Mouse (Mus musculus) E14TG2a.4 (cell line): ENCODE data around the gene Polr1a.

ENCODE experiments used
- CTCF ChIP-seq: conservative IDR thresholded peaks from 2 replicates; pipeline ENCODE4 v1.5.1; 2014; ENCODE audit warnings: low read length
- NANOG ChIP-seq: IDR thresholded peaks from 2 replicates; pipeline ENCODE4 v1.6.1; 2014; ENCODE audit warnings: borderline replicate concordance, low read length, mixed read lengths
- POU5F1 ChIP-seq: IDR thresholded peaks from 2 replicates; pipeline ENCODE4 v1.6.1; 2014; ENCODE audit warnings: low read length, borderline replicate concordance

- TF ChIP-seq CTCF (peak; percentile 44), NANOG (no peak), POU5F1 (no peak)
Measured at GRCm38 (mm10) chr6:71927911-71928310, 19.1 kb downstream of the Polr1a start.
